Mouse (Mus musculus) thymus, adult 2 months (tissue): ENCODE measurements around the gene Otud4. TPM values are rescaled to one million over a fixed set of nuclear protein-coding genes. Genes with fewer than 3 reads are reported as not detected.
"Not testable (repeated sequence)": the region's sequence is repeated elsewhere in the genome, so short reads cannot be mapped to it uniquely, and the experiment has no call there.

Experiments
- DNase-seq: peaks from one replicate; pipeline ENCODE4 v3.0.0; 2021
- H3K27ac ChIP-seq: fragments of 200-500 bp; 2 replicates; pipeline ENCODE4 v1.5.1; 2012; ENCODE audit warnings: low read length, control low read depth; ENCODE audit not compliant: control insufficient read depth, insufficient read depth
- H3K27me3 ChIP-seq: fragments of 200-500 bp; 2 replicates; pipeline ENCODE4 v1.6.1; 2012; ENCODE audit warnings: mild to moderate bottlenecking, low read length, moderate library complexity, mixed read lengths; ENCODE audit not compliant: control insufficient read depth, insufficient read depth
- H3K36me3 ChIP-seq: fragments of 200-500 bp; 2 replicates; pipeline ENCODE4 v1.6.1; 2012; ENCODE audit warnings: mild to moderate bottlenecking, low read length, moderate library complexity; ENCODE audit not compliant: control insufficient read depth, insufficient read depth
- H3K4me1 ChIP-seq: fragments of 200-500 bp; replicated peaks from 2 replicates; pipeline ENCODE4 v1.6.1; 2012; ENCODE audit warnings: low read length; ENCODE audit not compliant: control insufficient read depth, insufficient read depth
- H3K4me3 ChIP-seq: fragments of 200-500 bp; 2 replicates; pipeline ENCODE4 v1.5.1; 2012; ENCODE audit warnings: mild to moderate bottlenecking, low read length, control low read depth, moderate library complexity; ENCODE audit not compliant: control insufficient read depth, insufficient read depth
- CTCF ChIP-seq: fragments of 200-500 bp; IDR thresholded peaks from 2 replicates; pipeline ENCODE4 v1.5.1; 2012; ENCODE audit warnings: mild to moderate bottlenecking, control low read depth, low read length, moderate library complexity, borderline replicate concordance; ENCODE audit not compliant: control insufficient read depth, poor library complexity, insufficient read depth; ENCODE audit errors: extremely low read depth
- POLR2A ChIP-seq: fragments of 200-500 bp; IDR thresholded peaks from 2 replicates; pipeline ENCODE4 v1.6.1; 2012; ENCODE audit warnings: mild to moderate bottlenecking, low read length, control low read depth, moderate library complexity; ENCODE audit not compliant: control insufficient read depth, poor library complexity, insufficient read depth; ENCODE audit errors: extremely low read depth
- WGBS: fragments of 180-500 bp; shearing (Covaris S2); methylation state at CpG from one replicate; pipeline ENCODE4 v1.1.7; 2018; 5-methylcytosine and 5-hydroxymethylcytosine counted together
- polyA plus RNA-seq: library from polyadenylated mRNA; depleted of rRNA; stranded (reverse); fragments of >200 nt; gene quantifications from 2 replicates; pipeline ENCODE4 v1.2.3, GENCODE M21; 2012; rRNA removed

The Otud4 gene
- 55.1 and 57.4 TPM in 2 replicates for polyA plus RNA-seq

DNA sequence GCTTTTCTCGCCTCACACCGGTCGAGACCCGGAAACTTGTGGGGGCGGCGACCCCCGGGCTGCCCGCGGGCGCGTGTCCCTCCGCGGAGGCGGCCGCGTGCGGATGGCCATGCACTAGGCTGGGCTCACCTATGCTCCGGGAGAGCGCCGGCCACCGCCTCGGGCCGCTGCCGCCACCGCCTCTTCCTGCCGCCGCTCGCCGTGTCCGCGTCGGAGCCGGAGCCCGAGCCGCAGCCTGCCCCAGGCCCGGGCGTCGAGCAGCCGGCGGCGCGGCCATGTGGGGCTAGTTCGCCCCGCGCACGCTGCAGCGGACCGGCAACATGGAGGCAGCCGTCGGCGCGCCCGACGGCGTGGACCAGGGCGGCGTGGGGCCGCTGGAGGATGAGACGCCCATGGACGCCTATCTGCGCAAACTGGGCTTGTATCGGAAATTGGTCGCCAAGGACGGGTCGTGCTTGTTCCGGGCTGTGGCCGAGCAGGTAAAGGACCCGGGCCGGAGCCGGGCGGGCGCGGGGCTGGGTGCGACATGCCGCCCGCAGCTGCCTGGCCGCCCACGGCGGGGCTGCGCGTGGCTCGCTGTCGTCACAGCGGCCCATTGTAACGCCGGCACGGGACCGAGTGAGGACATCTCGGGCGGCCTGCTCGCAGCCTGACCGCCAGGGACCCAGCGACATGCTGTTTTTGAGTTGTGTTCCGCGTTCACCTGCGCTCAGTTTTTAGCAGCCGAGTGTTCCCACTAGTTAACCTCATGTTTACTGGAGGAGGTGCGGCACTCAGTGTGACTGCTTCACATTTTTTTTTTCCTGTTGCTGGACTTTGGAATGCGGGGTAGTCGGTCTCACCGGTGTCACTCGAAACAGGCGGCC is at the start of gene Otud4:
Gene Otud4, plus strand, starts transcription at position 33 of the 866 bp plus-strand sequence.
- WGBS, result under 1% methylated on average over 103 of the region's 103 CpGs
- H3K4me3 ChIP-seq, result peak within 1 kb of the TSS; percentile 79
- no peaks in the 10 kb centered on the region for H3K27me3 ChIP-seq
- H3K4me1 ChIP-seq, result no peaks in the 10 kb centered on the region
- H3K36me3 ChIP-seq, result peaks cover 4% of the 10 kb centered on the region; the same call in 1 of the 2 replicates
- DNase-seq, result peak; percentile 47
- H3K27ac ChIP-seq, result peak within 1 kb of the TSS; percentile 82
- TF ChIP-seq POLR2A (no peak), CTCF (no peak)

DNA sequence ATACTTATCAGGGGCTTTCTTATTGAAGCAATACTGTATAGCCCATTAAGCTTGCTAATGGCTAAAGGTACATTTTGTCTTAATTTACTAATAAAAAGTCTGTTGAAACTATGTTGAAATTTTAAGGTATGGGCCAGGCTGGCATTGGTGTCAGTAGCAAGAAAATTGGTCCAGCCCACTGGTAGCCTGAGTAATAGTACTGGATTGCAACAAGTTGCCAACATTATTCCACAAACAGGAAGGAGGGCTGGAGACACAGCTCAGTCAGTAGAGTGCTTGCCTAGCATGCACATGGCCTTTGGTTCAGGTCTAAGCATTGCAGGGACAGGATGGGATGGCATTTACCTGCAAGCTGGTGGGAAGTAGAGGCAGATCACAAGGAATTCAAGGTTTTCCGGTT is 38.5 kb upstream of the Otud4 start:
- Histone ChIP-seq H3K27me3 (no peaks in the 10 kb centered on the region), H3K4me1 (no peaks in the 10 kb centered on the region), H3K36me3 (no peaks in the 10 kb centered on the region), H3K27ac (no peak overlapping the region), H3K4me3 (no peak overlapping the region)
- 100% methylated on average over 1 of the region's 1 CpGs for WGBS
- no peak for TF ChIP-seq POLR2A
- no peak for DNase-seq

DNA sequence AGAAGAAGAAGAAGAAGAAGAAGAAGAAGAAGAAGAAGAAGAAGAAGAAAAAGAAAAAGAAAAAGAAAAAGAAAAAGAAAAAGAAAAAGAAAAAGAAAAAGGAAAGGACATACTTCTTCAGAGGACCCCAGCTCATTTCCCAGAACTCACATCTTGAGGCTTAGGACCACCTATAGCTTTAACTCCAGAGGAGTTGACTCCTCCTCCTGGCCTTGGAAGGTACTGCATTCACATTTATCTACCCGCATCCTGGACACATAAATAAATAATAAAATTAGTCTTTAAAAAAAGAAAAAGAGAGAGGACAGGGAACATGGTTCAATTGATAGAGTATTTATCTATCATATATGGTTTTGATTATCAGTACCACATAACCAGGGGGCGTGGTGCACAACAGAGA is 36.2 kb upstream of the Otud4 start:
- not testable (repeated sequence) for H3K4me3 ChIP-seq, H3K27me3 ChIP-seq, H3K4me1 ChIP-seq, H3K27ac ChIP-seq, H3K36me3 ChIP-seq
- 34% methylated on average over 2 of the region's 2 CpGs for WGBS
- DNase-seq, result peak; percentile 19

DNA sequence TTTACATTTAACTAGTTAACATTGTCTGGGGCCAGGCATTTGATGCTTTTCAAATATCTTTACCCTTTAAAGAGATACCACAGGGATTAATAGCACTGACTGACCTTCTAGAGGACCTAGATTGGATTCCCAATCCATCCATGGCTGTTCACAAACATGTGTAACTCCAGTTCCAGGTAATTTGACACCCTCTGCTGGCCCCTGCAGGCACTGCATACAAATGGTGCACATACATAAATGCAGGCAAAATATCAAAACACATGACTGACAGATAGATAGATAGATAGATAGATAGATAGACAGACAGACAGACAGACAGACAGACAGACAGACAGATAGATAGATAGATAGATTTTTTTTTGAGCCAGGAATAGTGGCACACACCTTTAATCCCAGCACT is 33.2 kb upstream of the Otud4 start:
- DNase-seq, result peak; percentile 15
- Histone ChIP-seq H3K4me3 (no peak overlapping the region), H3K4me1 (no peaks in the 10 kb centered on the region), H3K27ac (no peak overlapping the region), H3K27me3 (no peaks in the 10 kb centered on the region), H3K36me3 (no peaks in the 10 kb centered on the region)
- TF ChIP-seq POLR2A (no peak), CTCF (no peak)

DNA sequence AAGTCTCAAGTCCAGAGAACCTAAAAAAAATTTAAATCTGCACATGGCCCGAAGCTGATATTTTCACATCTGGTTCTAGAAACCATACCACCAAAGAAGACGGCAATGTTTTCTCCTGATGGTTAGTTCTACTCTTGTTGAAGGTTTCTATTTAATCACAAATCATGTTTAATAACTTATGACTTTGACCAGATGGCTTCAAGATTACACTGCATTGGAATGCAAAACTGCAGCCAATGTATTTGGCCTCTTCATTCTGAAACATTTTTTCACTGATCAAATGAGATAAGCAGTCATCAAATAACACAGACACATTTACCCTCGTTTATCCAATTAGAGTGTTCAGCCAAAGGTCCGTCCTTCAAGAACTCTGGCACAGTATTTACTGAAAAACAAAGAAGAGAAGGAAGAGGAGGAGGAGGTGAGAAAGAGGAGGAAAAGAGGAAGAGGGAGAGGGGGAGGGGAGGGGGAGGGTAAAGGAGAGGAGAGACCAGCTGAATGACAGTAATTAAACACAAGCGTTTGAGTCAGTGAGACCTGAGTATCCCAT is 32.6 kb upstream of the Otud4 start:
- TF ChIP-seq POLR2A (no peak), CTCF (no peak)
- WGBS, result 79% methylated on average over 5 of the region's 5 CpGs
- Histone ChIP-seq H3K36me3 (no peaks in the 10 kb centered on the region), H3K4me1 (no peaks in the 10 kb centered on the region), H3K27ac (no peak overlapping the region), H3K4me3 (no peak overlapping the region), H3K27me3 (no peaks in the 10 kb centered on the region)
- DNase-seq, result no peak

DNA sequence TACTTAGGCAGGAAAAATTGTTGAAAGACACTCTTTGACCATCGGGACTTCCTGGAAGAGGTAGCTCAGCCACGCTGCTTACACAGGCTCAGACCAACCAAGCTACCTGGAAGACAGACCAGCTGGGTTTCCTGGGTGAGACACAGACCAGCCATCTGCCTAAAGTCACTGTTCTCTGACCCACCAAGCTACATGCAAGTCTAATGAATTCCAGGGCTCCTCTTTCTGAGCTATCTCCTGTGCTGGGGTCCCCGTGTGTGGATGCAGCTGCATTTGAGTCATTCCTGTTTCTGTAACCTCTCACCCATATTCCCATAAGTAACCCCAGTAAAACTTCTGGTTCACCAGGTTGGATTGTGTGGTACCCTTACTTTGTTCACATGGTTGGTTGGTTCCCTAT is 30.7 kb upstream of the Otud4 start:
- H3K36me3 ChIP-seq, result no peaks in the 10 kb centered on the region
- no peak overlapping the region for H3K4me3 ChIP-seq
- WGBS, result 88% methylated on average over 3 of the region's 3 CpGs
- no peak for DNase-seq
- H3K27ac ChIP-seq, result no peak overlapping the region
- peaks cover 5% of the 10 kb centered on the region; the same call in 1 of the 2 replicates for H3K4me1 ChIP-seq
- H3K27me3 ChIP-seq, result no peaks in the 10 kb centered on the region
- TF ChIP-seq CTCF (no peak), POLR2A (no peak)

DNA sequence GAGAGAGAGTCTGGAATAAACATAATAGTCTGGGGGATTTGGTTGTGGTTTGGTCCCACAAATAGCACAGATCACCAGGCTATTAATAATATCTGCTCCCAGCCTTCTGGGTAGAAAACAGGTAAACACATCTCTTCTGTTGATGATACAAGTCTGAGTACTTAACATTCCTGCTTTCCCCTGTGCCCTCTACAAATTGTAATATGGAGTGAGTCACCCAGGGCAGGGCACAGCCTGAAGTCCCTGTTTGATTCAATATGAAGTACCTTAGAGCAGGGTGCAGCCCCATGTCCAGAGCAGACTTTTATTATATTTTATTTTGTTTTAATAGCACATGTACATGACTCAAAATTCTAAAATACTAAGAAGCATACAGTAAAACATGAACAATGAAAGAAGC is 29.1 kb upstream of the Otud4 start:
- TF ChIP-seq CTCF (no peak), POLR2A (no peak)
- H3K36me3 ChIP-seq, result no peaks in the 10 kb centered on the region
- no peak for DNase-seq
- no peaks in the 10 kb centered on the region for H3K27me3 ChIP-seq
- peaks cover 5% of the 10 kb centered on the region; the same call in 1 of the 2 replicates for H3K4me1 ChIP-seq
- H3K27ac ChIP-seq, result no peak overlapping the region
- H3K4me3 ChIP-seq, result no peak overlapping the region
